Mouse (Mus musculus) cerebellum, postnatal 14 days (tissue): ENCODE measurements around the gene Mvb12a.

ENCODE experiments used
- DNase-seq, 2 experiments: peaks; one replicate each; pipeline ENCODE4 v3.0.0; 2021; ENCODE audit warnings: mixed read lengths in 2 of 2

Mvb12a gene

GRCm38 (mm10) chr8:71567587-71567986, 24.9 kb downstream of the Mvb12a start:
- no peak for DNase-seq

- peak; percentile 87 to 91 for DNase-seq
Measured at GRCm38 (mm10) chr8:71568387-71568937, 25.7 kb downstream of the Mvb12a start, which contains the start of gene Slc27a1. Gene Slc27a1, plus strand, starts transcription at chr8:71568882.

GRCm38 (mm10) chr8:71568941-71569340, 26.2 kb downstream of the Mvb12a start:
- DNase-seq = peak; percentile 47

- DNase-seq = peak; percentile 94 to 95
Measured at GRCm38 (mm10) chr8:71569366-71570290, 26.9 kb downstream of the Mvb12a start.

- peak; percentile 97 to 98 for DNase-seq
Measured at GRCm38 (mm10) chr8:71570291-71570954, 27.7 kb downstream of the Mvb12a start.

- peak; percentile 57 to 69 for DNase-seq
Measured at GRCm38 (mm10) chr8:71572077-71572476, 29.4 kb downstream of the Mvb12a start.

GRCm38 (mm10) chr8:71572847-71573633, 30.3 kb downstream of the Mvb12a start:
- peak; percentile 64 to 77 for DNase-seq

- peak in 1 of 2 experiments; percentile 36 for DNase-seq
Measured at GRCm38 (mm10) chr8:71574426-71574825, 31.7 kb downstream of the Mvb12a start.

- DNase-seq = no peak
Measured at GRCm38 (mm10) chr8:71575020-71575419, 32.3 kb downstream of the Mvb12a start.

GRCm38 (mm10) chr8:71577856-71578387, 35.2 kb downstream of the Mvb12a start:
- peak; percentile 46 to 49 for DNase-seq

- DNase-seq = no peak
Measured at GRCm38 (mm10) chr8:71579009-71579408, 36.3 kb downstream of the Mvb12a start.

- peak; percentile 48 to 50 for DNase-seq
Measured at GRCm38 (mm10) chr8:71579476-71579875, 36.8 kb downstream of the Mvb12a start.

GRCm38 (mm10) chr8:71580201-71580600, 37.5 kb downstream of the Mvb12a start:
- DNase-seq = peak in 1 of 2 experiments; percentile 45

- DNase-seq = peak; percentile 71 to 82
Measured at GRCm38 (mm10) chr8:71586891-71587290, 44.2 kb downstream of the Mvb12a start.

GRCm38 (mm10) chr8:71588762-71589161, 46.0 kb downstream of the Mvb12a start:
- DNase-seq = no peak

GRCm38 (mm10) chr8:71591017-71591416, 48.3 kb downstream of the Mvb12a start:
- DNase-seq = no peak

- peak; percentile 96 to 98 for DNase-seq
Measured at GRCm38 (mm10) chr8:71591471-71592373, 49.0 kb downstream of the Mvb12a start, which contains the start of gene Pgls. Gene Pgls, plus strand, starts transcription at chr8:71592176.

- DNase-seq = peak; percentile 80 to 88
Measured at GRCm38 (mm10) chr8:71592374-71593170, 49.9 kb downstream of the Mvb12a start.

- DNase-seq = peak; percentile 38 to 51
Measured at GRCm38 (mm10) chr8:71593556-71594323, 51.0 kb downstream of the Mvb12a start.
